Mouse (Mus musculus): Measurements from ENCODE around the gene Olfr44. TPM values are rescaled to one million over a fixed set of nuclear protein-coding genes. Genes with fewer than 3 reads are reported as not detected.

Gene Olfr44
- polyA plus RNA-seq (2014; fragmentation: Illumina TruSeq; extraction: RNeasy Lipid Tissue Mini Kit (QIAGEN cat#74804); ENCODE audit: low replicate concordance): not detected

DNA sequence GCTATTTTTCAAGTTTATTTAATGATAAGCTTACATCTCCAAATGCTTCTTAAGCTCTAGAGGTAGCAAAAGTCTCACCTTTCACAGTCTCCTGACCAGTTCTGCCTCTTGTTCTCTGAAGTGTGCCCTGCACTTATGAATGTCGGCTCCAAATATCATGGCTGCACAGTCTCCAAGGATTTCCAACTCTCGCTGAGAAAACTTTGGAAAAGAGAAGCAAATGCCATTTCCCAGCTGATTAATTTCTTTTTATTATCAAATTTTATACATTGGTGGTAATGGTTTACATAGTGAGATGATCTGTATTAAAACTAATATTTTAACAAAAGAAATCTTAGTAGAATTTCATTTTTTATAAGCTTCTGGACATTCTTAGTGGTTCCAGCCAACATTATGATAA lies at the start of gene Olfr44:
Gene Olfr44, minus strand, starts transcription at position 101 of the 400 bp plus-strand sequence.

GRCm38 (mm10) chr9:39515531-39515930 lies 21.7 kb upstream of the Olfr44 start, which contains the start of gene Olfr957:
Gene Olfr957 (minus strand): TSS chr9:39515809.

DNA sequence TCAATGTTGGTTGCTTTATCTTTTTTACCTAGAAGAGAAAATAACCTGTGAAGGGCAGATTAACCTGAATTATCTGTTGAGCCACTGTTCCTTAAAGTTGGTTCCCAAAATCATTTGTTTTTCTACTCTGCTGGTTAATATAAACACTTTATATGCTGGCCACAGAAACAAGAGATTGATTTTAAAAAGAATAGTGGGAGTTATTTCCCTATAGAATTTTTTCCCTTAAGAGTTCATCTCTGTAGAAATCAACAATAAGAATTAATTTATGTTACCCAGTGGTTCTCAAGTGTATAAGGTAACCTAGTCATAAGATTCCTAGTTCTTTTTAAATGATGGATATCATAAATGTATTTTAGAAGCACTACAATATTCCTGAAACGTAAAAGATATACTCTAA lies 22.0 kb downstream of the Olfr44 start, which contains the start of gene Olfr955:
Gene Olfr955, minus strand, starts transcription at position 101 of the 400 bp plus-strand sequence.

DNA sequence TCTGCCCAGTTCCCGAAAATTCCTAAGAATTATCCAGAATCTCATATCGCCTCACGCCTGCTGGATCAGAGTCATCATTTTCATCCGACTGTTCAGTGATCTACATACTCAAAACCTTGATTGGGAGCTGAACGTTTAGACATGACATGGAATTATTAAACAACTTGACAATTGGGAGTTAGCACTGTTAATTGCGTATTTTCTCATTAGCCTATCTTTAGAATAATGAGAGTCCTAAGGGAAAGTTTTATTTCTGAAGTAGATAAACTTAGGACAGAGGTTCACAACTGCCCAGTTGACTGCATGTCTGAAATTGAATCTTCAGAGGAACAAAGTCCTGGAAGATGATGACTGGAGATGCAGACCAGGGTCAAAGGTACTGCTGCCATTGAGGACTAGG lies 37.4 kb downstream of the Olfr44 start, which contains the start of gene Olfr954:
Gene Olfr954, plus strand, starts transcription at position 301 of the 400 bp plus-strand sequence.

Other genes with a start within 250 kb of the Olfr44 start
- gene Olfr1537, start 244.0 kb downstream of the Olfr44 start, polyA plus RNA-seq (2014; fragmentation: Illumina TruSeq; extraction: RNeasy Lipid Tissue Mini Kit (QIAGEN cat#74804); ENCODE audit: low replicate concordance): not detected
- not detected for gene Olfr945, start 217.2 kb downstream of the Olfr44 start, polyA plus RNA-seq (2014; fragmentation: Illumina TruSeq; extraction: RNeasy Lipid Tissue Mini Kit (QIAGEN cat#74804); ENCODE audit: low replicate concordance)
- gene Olfr948, start 167.9 kb downstream of the Olfr44 start, polyA plus RNA-seq (2014; fragmentation: Illumina TruSeq; extraction: RNeasy Lipid Tissue Mini Kit (QIAGEN cat#74804); ENCODE audit: low replicate concordance): not detected
- gene Olfr951, start 106.6 kb downstream of the Olfr44 start, polyA plus RNA-seq (2014; fragmentation: Illumina TruSeq; extraction: RNeasy Lipid Tissue Mini Kit (QIAGEN cat#74804); ENCODE audit: low replicate concordance): not detected
- not detected for gene Olfr952, start 66.8 kb downstream of the Olfr44 start, polyA plus RNA-seq (2014; fragmentation: Illumina TruSeq; extraction: RNeasy Lipid Tissue Mini Kit (QIAGEN cat#74804); ENCODE audit: low replicate concordance)
- gene Olfr954, start 37.3 kb downstream of the Olfr44 start, polyA plus RNA-seq (2014; fragmentation: Illumina TruSeq; extraction: RNeasy Lipid Tissue Mini Kit (QIAGEN cat#74804); ENCODE audit: low replicate concordance): not detected
- not detected for gene Olfr955, start 22.1 kb downstream of the Olfr44 start, polyA plus RNA-seq (2014; fragmentation: Illumina TruSeq; extraction: RNeasy Lipid Tissue Mini Kit (QIAGEN cat#74804); ENCODE audit: low replicate concordance)
- not detected for gene Olfr957, start 21.8 kb upstream of the Olfr44 start, polyA plus RNA-seq (2014; fragmentation: Illumina TruSeq; extraction: RNeasy Lipid Tissue Mini Kit (QIAGEN cat#74804); ENCODE audit: low replicate concordance)
- gene Olfr958, start 60.1 kb upstream of the Olfr44 start, polyA plus RNA-seq (2014; fragmentation: Illumina TruSeq; extraction: RNeasy Lipid Tissue Mini Kit (QIAGEN cat#74804); ENCODE audit: low replicate concordance): not detected
- gene Olfr959, start 81.6 kb upstream of the Olfr44 start, polyA plus RNA-seq (2014; fragmentation: Illumina TruSeq; extraction: RNeasy Lipid Tissue Mini Kit (QIAGEN cat#74804); ENCODE audit: low replicate concordance): not detected
- 1.5 TPM for gene AW551984, start 110.4 kb upstream of the Olfr44 start, polyA plus RNA-seq (2014; fragmentation: Illumina TruSeq; extraction: RNeasy Lipid Tissue Mini Kit (QIAGEN cat#74804); ENCODE audit: low replicate concordance)
- not detected for gene Olfr148, start 116.7 kb upstream of the Olfr44 start, polyA plus RNA-seq (2014; fragmentation: Illumina TruSeq; extraction: RNeasy Lipid Tissue Mini Kit (QIAGEN cat#74804); ENCODE audit: low replicate concordance)
- not detected for gene Olfr960, start 127.4 kb upstream of the Olfr44 start, polyA plus RNA-seq (2014; fragmentation: Illumina TruSeq; extraction: RNeasy Lipid Tissue Mini Kit (QIAGEN cat#74804); ENCODE audit: low replicate concordance)
- gene Olfr961, start 151.1 kb upstream of the Olfr44 start, polyA plus RNA-seq (2014; fragmentation: Illumina TruSeq; extraction: RNeasy Lipid Tissue Mini Kit (QIAGEN cat#74804); ENCODE audit: low replicate concordance): not detected
- not detected for gene Olfr963, start 173.2 kb upstream of the Olfr44 start, polyA plus RNA-seq (2014; fragmentation: Illumina TruSeq; extraction: RNeasy Lipid Tissue Mini Kit (QIAGEN cat#74804); ENCODE audit: low replicate concordance)
- gene Olfr149, start 213.1 kb upstream of the Olfr44 start, polyA plus RNA-seq (2014; fragmentation: Illumina TruSeq; extraction: RNeasy Lipid Tissue Mini Kit (QIAGEN cat#74804); ENCODE audit: low replicate concordance): not detected
- gene Olfr965, start 217.4 kb upstream of the Olfr44 start, polyA plus RNA-seq (2014; fragmentation: Illumina TruSeq; extraction: RNeasy Lipid Tissue Mini Kit (QIAGEN cat#74804); ENCODE audit: low replicate concordance): not detected
- gene Olfr150, start 237.0 kb upstream of the Olfr44 start, polyA plus RNA-seq (2014; fragmentation: Illumina TruSeq; extraction: RNeasy Lipid Tissue Mini Kit (QIAGEN cat#74804); ENCODE audit: low replicate concordance): not detected